Mouse (Mus musculus): ENCODE measurements around the gene Tmtc4. TPM values are rescaled to one million over a fixed set of nuclear protein-coding genes. Genes with fewer than 3 reads are reported as not detected.
A peak's percentile ranks its signal among the peaks of the same experiment; 100 is the strongest.

Tmtc4 gene
- total RNA-seq, 2 experiments from 2014 or later: 19.0 to 23.0 TPM

DNA sequence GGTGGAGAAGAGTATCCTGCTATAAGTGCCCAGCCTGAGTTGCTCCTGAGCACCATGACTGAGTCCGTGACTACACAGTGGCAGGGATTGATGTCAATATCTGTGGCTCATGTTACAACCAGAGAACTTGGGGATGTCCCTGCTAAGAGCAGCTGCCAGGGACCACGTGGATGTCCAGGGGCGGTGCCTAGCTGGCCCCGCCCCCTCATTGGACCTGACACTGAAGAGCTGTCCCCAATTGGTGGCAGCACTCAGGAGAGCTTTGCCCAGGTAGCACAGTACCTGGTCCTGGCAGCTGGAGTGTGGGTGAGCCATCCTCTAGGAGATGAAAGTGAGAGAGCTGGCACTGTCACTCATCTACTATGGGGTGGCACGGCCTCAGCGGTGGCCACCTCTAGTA is 9.1 kb upstream of the Tmtc4 start:
- no peak overlapping the region for H3K4me3 ChIP-seq
- TF ChIP-seq CTCF (conservative IDR thresholded peaks at IDR 0.05): no peak
- H3K27ac ChIP-seq: no peak overlapping the region
- DNase-seq (ENCODE audit: low spot score in 2 of 2): no peak

- Histone ChIP-seq H3K27ac (no peak overlapping the region), H3K4me3 (no peak overlapping the region)
- DNase-seq (ENCODE audit: low spot score in 2 of 2): no peak
- TF ChIP-seq CTCF (conservative IDR thresholded peaks at IDR 0.05): no peak
These were observed 6.8 kb upstream of the Tmtc4 start for GRCm38 (mm10) chr14:122990521-122991052.

GRCm38 (mm10) chr14:122986404-122986803 is 2.6 kb upstream of the Tmtc4 start:
- TF ChIP-seq CTCF (conservative IDR thresholded peaks at IDR 0.05): no peak
- no peak overlapping the region for H3K4me3 ChIP-seq
- DNase-seq (ENCODE audit: low spot score in 2 of 2): no peak
- no peak overlapping the region for H3K27ac ChIP-seq

DNA sequence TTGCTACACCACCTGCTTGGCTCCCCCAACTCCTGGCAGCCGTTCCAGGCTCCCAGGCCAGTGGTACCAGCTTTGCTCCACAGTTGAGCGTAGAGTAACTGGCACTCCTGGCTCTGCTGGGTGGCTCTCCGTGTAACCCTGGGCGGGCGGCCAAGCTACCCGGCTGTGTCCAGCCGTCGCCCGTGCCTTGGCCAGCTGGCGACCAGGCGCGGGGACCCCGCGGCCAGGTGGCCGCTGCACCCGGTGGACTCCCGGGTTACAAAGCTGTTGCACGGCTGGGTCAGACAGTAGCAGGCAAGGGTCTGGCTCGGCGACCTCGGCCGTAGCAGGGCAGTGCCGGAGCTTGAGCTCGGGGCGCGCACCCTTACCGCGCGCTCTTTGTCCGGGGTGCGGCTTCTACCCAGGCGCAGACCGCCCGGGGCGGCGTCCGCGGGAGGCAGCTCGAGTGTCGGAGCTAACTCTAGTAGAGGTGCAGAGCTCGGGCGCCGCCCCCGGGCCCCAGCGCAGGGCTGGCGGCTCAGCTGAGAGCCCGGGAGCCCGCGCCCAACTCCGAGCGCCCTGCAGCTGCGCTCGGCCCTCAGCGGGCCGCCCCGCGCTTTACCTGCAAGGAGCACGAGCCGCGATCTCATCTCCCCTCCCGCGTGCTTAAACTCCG is 1.1 kb downstream of the Tmtc4 start:
- peak overlapping the region; percentile 80 for H3K4me3 ChIP-seq
- H3K27ac ChIP-seq: peak overlapping the region; percentile 84
- no peak for TF ChIP-seq CTCF (conservative IDR thresholded peaks at IDR 0.05)

GRCm38 (mm10) chr14:122981831-122982485 is 1.9 kb downstream of the Tmtc4 start:
- no peak for DNase-seq (ENCODE audit: low spot score in 2 of 2)
- H3K27ac ChIP-seq: peak overlapping the region; percentile 84; the same call in 1 of the 2 replicates
- H3K4me3 ChIP-seq: peak overlapping the region; percentile 80
- no peak for TF ChIP-seq CTCF (conservative IDR thresholded peaks at IDR 0.05)

More for the DNA sequence above, 1.1 kb downstream of the Tmtc4 start:
- DNase-seq (ENCODE audit: low spot score in 2 of 2): peak; percentile 36 to 40

- TF ChIP-seq CTCF (conservative IDR thresholded peaks at IDR 0.05): no peak
- H3K4me3 ChIP-seq: no peak overlapping the region
- DNase-seq (ENCODE audit: low spot score in 2 of 2): no peak
- no peak overlapping the region for H3K27ac ChIP-seq
These were observed 5.0 kb downstream of the Tmtc4 start for GRCm38 (mm10) chr14:122978871-122979270.

GRCm38 (mm10) chr14:122977797-122978140 is 6.1 kb downstream of the Tmtc4 start:
- no peak for TF ChIP-seq CTCF (conservative IDR thresholded peaks at IDR 0.05)
- H3K4me3 ChIP-seq: no peak overlapping the region
- no peak for DNase-seq (ENCODE audit: low spot score in 2 of 2)

DNA sequence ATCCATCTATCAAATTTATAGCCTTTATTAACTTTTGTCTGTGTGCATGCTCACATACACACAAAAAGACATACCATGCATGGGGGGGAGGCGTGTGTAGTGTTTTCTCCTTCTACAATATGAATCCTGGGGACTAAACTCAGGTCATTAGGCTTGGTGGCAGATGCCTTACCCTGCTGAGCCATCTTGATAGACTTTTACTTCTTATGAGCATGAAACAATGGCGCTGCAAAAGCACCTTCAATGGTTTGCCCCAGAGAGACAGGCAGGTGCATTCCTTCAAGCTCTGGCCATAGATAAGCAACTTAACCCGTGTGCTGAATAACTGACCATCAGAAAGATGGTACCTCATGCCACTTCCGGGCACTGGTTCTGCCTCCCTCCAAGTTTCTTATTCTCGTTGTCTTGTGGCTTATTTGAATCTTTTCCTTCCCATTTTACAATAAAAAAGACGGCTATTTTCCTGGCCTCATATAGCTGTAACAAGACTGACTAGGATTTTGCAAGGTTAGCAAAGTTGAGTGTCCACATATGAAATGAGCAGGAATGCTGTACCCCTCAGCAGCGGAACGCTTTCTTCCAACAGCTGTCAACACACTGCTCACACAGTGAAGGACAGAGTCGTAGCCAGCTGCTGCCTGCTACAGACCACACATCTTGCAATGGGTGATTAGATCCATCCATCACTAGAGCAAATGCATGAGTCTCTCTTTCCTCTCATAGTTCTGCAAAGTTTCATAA is 6.6 kb downstream of the Tmtc4 start:
- TF ChIP-seq CTCF (conservative IDR thresholded peaks at IDR 0.05): no peak
- no peak for DNase-seq (ENCODE audit: low spot score in 2 of 2)

More at GRCm38 (mm10) chr14:122977797-122978140, 6.1 kb downstream of the Tmtc4 start:
- H3K27ac ChIP-seq: no peak overlapping the region

DNA sequence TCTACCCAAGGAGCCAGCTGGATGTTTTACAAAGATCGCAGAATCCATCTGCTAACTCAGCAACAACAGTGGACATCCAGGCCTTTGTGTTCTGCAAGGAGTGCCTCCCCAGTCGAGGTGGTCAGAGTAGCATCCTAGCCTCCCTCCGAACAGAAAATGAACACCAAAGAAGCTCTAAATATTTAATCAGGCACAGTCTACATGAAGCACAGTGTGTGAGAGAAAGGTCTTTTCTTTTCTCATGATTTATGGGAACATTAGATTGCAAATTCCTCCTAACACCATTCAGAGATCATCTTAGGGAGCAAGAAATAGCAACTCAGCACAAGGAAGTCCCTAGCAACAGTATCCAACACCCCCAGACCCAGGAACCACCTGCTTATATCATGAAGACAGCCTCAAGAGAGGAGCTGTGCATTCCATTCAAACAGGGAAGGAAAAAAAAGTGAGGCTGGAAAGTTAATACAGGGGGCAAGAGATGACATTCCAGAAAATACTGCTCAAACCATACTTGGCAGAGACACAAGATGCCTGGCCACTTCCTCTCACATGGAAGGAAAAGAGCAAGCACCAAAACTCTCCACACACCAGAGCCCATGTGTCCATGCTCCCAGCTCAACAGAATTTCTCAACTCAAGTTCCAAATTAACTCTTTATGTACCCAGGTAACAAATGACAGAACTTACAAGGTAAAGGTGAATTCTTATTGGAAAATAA is 8.8 kb downstream of the Tmtc4 start:
- no peak for DNase-seq (ENCODE audit: low spot score in 2 of 2)
- Histone ChIP-seq H3K27ac (peak overlapping the region; percentile 29; the same call in 1 of the 2 replicates), H3K4me3 (no peak overlapping the region)
- no peak for TF ChIP-seq CTCF (conservative IDR thresholded peaks at IDR 0.05)

More for the DNA sequence above, 6.6 kb downstream of the Tmtc4 start:
- no peak overlapping the region for H3K4me3 ChIP-seq
- no peak overlapping the region for H3K27ac ChIP-seq

DNA sequence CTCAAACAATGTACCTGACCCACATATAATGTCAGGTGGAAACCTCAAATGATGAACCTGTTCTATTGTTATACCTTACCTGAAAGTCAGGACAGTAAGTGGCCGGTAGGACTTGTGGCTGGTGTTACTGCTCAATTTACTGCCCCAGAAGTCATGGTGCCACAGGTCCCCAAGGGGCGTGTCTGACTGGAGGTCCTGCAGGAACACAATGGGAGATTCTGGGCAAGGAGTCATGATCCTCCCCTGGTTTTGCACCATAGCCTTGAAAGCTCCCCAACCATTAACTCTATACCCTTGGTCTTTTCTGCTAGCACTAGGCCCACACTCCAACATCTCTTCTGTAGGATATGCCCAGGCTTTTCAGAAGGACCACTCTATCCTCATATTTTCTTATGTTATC is 10.7 kb downstream of the Tmtc4 start:
- no peak for DNase-seq (ENCODE audit: low spot score in 2 of 2)
- TF ChIP-seq CTCF (conservative IDR thresholded peaks at IDR 0.05): no peak
- no peak overlapping the region for H3K27ac ChIP-seq
- H3K4me3 ChIP-seq: no peak overlapping the region

- peak; percentile 36; the same call in 1 of the 2 replicates for TF ChIP-seq CTCF (conservative IDR thresholded peaks at IDR 0.05)
- no peak for DNase-seq (ENCODE audit: low spot score in 2 of 2)
- no peak overlapping the region for H3K4me3 ChIP-seq
- H3K27ac ChIP-seq: no peak overlapping the region
These were observed 15.8 kb downstream of the Tmtc4 start for GRCm38 (mm10) chr14:122968049-122968448.

DNA sequence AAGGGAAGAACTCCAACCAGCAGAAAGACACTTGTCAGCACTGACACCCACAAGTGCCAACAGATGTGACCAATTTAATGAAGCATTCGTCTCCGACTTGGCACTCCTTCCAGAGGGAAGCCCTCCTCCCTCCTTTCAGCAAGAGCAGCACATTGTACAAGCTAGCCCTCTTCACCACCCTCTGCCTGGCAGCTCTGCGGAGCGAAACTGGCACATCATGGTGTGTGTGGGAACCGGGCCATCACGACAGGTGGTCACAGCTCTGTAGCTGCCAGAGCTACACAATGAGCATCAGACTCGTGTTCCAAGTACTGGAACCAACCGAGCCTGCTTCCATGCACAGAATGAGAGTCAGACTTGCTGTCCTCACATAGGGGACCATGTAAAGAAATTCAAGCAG is 25.9 kb downstream of the Tmtc4 start:
- peak; percentile 92 to 93 for DNase-seq (ENCODE audit: low spot score in 2 of 2)
- no peak overlapping the region for H3K4me3 ChIP-seq
- TF ChIP-seq CTCF (conservative IDR thresholded peaks at IDR 0.05): no peak
- no peak overlapping the region for H3K27ac ChIP-seq

Measured in layer of hippocampus, adult 2 months (tissue).